Mouse (Mus musculus) intestine, postnatal 0 days (tissue): ENCODE data around the gene Ildr2. TPM values are rescaled to one million over a fixed set of nuclear protein-coding genes. Genes with fewer than 3 reads are reported as not detected.

Source experiments
- ATAC-seq: fragments of 200-750 bp; cut with Nextera tagmentation; 2 replicates; pipeline ENCODE4 v1.8.0; 2017; ENCODE audit warnings: mild to moderate bottlenecking, moderate TSS enrichment, moderate library complexity
- H3K27ac ChIP-seq: fragments of 300-500 bp; sonication (generic); 2 replicates; pipeline ENCODE4 v1.5.1; 2014; ENCODE audit warnings: mild to moderate bottlenecking, low read depth, low read length, moderate library complexity
- H3K27me3 ChIP-seq: fragments of 300-500 bp; sonication (generic); replicated peaks from 2 replicates; pipeline ENCODE4 v1.6.1; 2014; ENCODE audit warnings: low read length, mixed read lengths; ENCODE audit not compliant: control insufficient read depth, insufficient read depth
- H3K36me3 ChIP-seq: fragments of 300-500 bp; sonication (generic); 2 replicates; pipeline ENCODE4 v1.6.1; 2014; ENCODE audit warnings: mild to moderate bottlenecking, moderate library complexity; ENCODE audit not compliant: control insufficient read depth, insufficient read depth
- H3K4me1 ChIP-seq: fragments of 300-500 bp; sonication (generic); replicated peaks from 2 replicates; pipeline ENCODE4 v1.6.1; 2014; ENCODE audit warnings: antibody characterized with exemption, low read length, mixed read lengths; ENCODE audit not compliant: control insufficient read depth, insufficient read depth
- H3K4me2 ChIP-seq: fragments of 300-500 bp; sonication (generic); replicated peaks from 2 replicates; pipeline ENCODE4 v1.6.1; 2014; ENCODE audit warnings: low read depth, mild to moderate bottlenecking, moderate library complexity
- H3K4me3 ChIP-seq: fragments of 300-500 bp; sonication (generic); 2 replicates; pipeline ENCODE4 v1.5.1; 2014; ENCODE audit warnings: low read depth, low read length
- H3K9ac ChIP-seq: fragments of 300-500 bp; sonication (generic); 2 replicates; pipeline ENCODE4 v1.6.1; 2014; ENCODE audit warnings: mild to moderate bottlenecking, low read depth, low read length
- H3K9me3 ChIP-seq: fragments of 300-500 bp; sonication (generic); 2 replicates; pipeline ENCODE4 v1.6.1; 2016; ENCODE audit warnings: mixed run types; ENCODE audit not compliant: control insufficient read depth
- CTCF ChIP-seq: sonication (generic); IDR thresholded peaks from 2 replicates; pipeline ENCODE4 v1.5.1; 2016; ENCODE audit warnings: low read depth, mild to moderate bottlenecking, control low read depth, antibody characterized with exemption, moderate library complexity
- WGBS: fragments of 180-500 bp; shearing (Covaris S2); extraction: QIAGEN DNeasy Blood & Tissue Kit; methylation state at CpG from one replicate; pipeline ENCODE4 v1.1.7; 2014; 5-methylcytosine and 5-hydroxymethylcytosine counted together
- polyA plus RNA-seq: library from polyadenylated mRNA; unstranded; fragments of >200 nt; fragmentation: Nextera tagmentation; extraction: Ambion mirVana; gene quantifications from 2 replicates; pipeline ENCODE4 v1.2.1, GENCODE M21; 2015

The Ildr2 gene
- polyA plus RNA-seq, 1 experiment from 2014 or later = 0.60 TPM

DNA sequence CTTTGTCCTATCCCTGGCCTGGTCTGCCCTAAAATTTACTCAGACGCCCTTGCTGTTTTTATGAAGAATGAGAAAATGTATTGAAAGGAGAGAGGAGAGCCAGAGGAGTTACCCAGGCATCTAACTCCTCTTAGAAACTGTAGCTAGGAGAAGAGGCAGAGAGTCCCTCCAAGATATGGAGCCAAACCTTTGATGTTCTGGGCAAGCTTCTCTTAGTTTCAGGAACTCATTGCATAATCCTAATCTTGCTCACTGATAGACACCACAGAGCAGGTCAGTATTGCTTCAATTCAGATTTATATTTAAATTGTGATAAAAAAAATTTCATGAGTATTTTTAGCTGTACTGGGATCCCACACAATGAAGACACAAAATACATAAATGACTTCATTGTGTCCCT lies 27.3 kb downstream of the Ildr2 start:
- WGBS = 77% methylated on average over 1 of the region's 1 CpGs
- Histone ChIP-seq H3K4me2 (no peak overlapping the region), H3K27me3 (no peaks in the 10 kb centered on the region), H3K9me3 (no peaks in the 10 kb centered on the region), H3K4me3 (no peak overlapping the region), H3K9ac (no peak overlapping the region), H3K27ac (no peak overlapping the region), H3K36me3 (no peaks in the 10 kb centered on the region), H3K4me1 (no peaks in the 10 kb centered on the region)
- TF ChIP-seq CTCF = no peak
- no peak for ATAC-seq

DNA sequence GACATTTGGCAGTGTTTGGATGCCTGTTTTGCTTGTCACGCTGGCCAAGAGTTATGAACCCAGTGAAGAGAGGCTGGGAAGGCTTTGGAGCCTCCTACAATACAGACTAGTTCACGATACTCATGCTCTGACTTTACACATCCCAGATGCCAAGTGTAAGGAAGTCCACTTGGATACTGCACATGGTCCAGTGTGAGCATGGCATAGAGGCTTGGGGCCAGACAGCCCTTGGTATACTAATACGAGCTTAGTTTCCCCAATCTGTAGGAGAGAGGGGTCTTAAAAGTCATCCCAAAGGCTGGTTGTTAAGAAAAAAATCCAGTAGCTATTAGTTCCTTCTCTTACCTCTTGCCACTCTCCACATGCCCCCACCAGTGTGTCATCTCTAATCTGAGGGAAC lies 27.9 kb downstream of the Ildr2 start:
- Histone ChIP-seq H3K27me3 (no peaks in the 10 kb centered on the region), H3K9me3 (no peaks in the 10 kb centered on the region), H3K4me1 (no peaks in the 10 kb centered on the region), H3K9ac (no peak overlapping the region), H3K27ac (no peak overlapping the region), H3K4me3 (no peak overlapping the region), H3K36me3 (no peaks in the 10 kb centered on the region), H3K4me2 (no peak overlapping the region)
- no peak for ATAC-seq
- no peak for TF ChIP-seq CTCF
- WGBS = 80% methylated on average over 3 of the region's 3 CpGs

DNA sequence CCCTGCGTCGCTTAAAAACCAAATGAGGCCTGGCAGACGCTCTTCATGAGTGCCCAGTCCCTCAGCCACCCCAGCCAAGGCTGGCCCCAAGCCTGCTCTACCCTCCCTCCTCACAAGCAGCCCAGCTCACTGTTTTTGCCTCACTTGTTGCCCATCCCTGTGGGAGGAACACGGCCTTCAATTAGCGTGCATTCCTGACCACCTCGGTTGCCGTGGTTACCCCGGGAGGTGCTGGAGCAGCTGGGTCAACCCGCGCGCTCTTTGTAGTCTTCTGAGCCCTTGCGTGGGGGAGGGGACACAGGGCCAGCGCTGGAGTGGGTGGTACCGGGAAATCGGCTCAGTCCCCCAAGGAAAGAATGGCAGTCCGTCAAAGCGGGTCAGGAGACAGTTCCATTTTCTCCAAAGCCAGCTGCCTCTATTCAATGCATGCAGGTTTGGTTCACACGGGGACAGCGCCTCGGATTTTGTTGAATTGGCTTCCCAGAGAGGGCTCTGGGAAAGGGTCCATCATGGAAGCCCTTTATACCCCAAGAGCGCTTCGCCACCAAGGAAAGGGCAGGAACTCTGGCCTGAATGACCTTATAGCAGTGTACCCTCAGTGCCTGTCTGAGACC lies 28.8 kb downstream of the Ildr2 start:
- H3K27me3 ChIP-seq = no peaks in the 10 kb centered on the region
- H3K36me3 ChIP-seq = no peaks in the 10 kb centered on the region
- TF ChIP-seq CTCF = no peak
- no peak for ATAC-seq
- H3K9me3 ChIP-seq = no peaks in the 10 kb centered on the region
- peak overlapping the region; percentile 43 for H3K4me2 ChIP-seq
- no peak overlapping the region for H3K4me3 ChIP-seq
- no peak overlapping the region for H3K27ac ChIP-seq
- no peak overlapping the region for H3K9ac ChIP-seq
- no peaks in the 10 kb centered on the region for H3K4me1 ChIP-seq
- WGBS = 13% methylated on average over 22 of the region's 22 CpGs

- H3K4me1 ChIP-seq = no peaks in the 10 kb centered on the region
- no peak for ATAC-seq
- H3K27me3 ChIP-seq = no peaks in the 10 kb centered on the region
- WGBS = 92% methylated on average over 6 of the region's 6 CpGs
- no peak overlapping the region for H3K27ac ChIP-seq
- no peak overlapping the region for H3K9ac ChIP-seq
- no peaks in the 10 kb centered on the region for H3K36me3 ChIP-seq
- H3K4me3 ChIP-seq = no peak overlapping the region
- no peak for TF ChIP-seq CTCF
- no peak overlapping the region for H3K4me2 ChIP-seq
- H3K9me3 ChIP-seq = no peaks in the 10 kb centered on the region
These were observed 29.5 kb downstream of the Ildr2 start for GRCm38 (mm10) chr1:166283451-166283850.

DNA sequence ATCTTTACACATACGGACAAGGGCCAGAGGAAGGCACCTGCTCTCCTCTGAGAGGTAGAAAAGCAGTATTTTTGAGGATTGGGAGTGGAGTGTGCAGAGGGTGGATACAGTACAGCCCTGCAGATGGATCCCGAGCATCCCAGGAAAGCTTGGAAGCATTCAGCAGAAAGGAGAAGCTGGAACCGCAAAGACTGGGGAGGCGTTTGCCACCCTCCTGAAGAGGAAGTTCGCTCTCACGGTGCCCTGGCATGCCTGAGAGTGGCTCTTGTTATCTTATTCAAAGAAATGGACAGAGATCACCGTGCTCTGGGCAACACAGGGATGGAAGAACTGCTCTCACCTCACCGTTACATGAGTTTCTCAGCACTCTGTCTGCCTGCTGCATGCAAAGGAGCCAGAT lies 30.5 kb downstream of the Ildr2 start:
- no peak for TF ChIP-seq CTCF

GRCm38 (mm10) chr1:166286231-166286630 lies 32.3 kb downstream of the Ildr2 start:
- Histone ChIP-seq H3K36me3 (no peaks in the 10 kb centered on the region), H3K4me1 (no peaks in the 10 kb centered on the region), H3K9me3 (no peaks in the 10 kb centered on the region), H3K27ac (no peak overlapping the region), H3K27me3 (no peaks in the 10 kb centered on the region), H3K9ac (no peak overlapping the region), H3K4me2 (no peak overlapping the region), H3K4me3 (no peak overlapping the region)
- ATAC-seq = no peak
- 79% methylated on average over 9 of the region's 9 CpGs for WGBS
- no peak for TF ChIP-seq CTCF

More for the DNA sequence above, 30.5 kb downstream of the Ildr2 start:
- Histone ChIP-seq H3K36me3 (no peaks in the 10 kb centered on the region), H3K27me3 (no peaks in the 10 kb centered on the region), H3K4me3 (no peak overlapping the region), H3K9ac (no peak overlapping the region), H3K4me2 (no peak overlapping the region), H3K4me1 (no peaks in the 10 kb centered on the region), H3K27ac (no peak overlapping the region), H3K9me3 (no peaks in the 10 kb centered on the region)
- 76% methylated on average over 8 of the region's 8 CpGs for WGBS
- ATAC-seq = no peak

GRCm38 (mm10) chr1:166290562-166290961 lies 36.6 kb downstream of the Ildr2 start:
- 84% methylated on average over 6 of the region's 6 CpGs for WGBS
- no peaks in the 10 kb centered on the region for H3K36me3 ChIP-seq
- no peak overlapping the region for H3K27ac ChIP-seq
- no peak for ATAC-seq
- no peak overlapping the region for H3K4me3 ChIP-seq
- H3K4me1 ChIP-seq = no peaks in the 10 kb centered on the region
- H3K27me3 ChIP-seq = no peaks in the 10 kb centered on the region
- H3K4me2 ChIP-seq = no peak overlapping the region
- H3K9ac ChIP-seq = no peak overlapping the region
- no peak for TF ChIP-seq CTCF
- no peaks in the 10 kb centered on the region for H3K9me3 ChIP-seq
